Mouse (Mus musculus) forebrain, embryonic 13.5 days (tissue): Measurements from ENCODE around the gene Ssxb1. TPM values are rescaled to one million over a fixed set of nuclear protein-coding genes. Genes with fewer than 3 reads are reported as not detected.
"Not testable (repeated sequence)": the region's sequence is repeated elsewhere in the genome, so short reads cannot be mapped to it uniquely, and the experiment has no call there.

ENCODE experiments used
- ATAC-seq: fragments of 200-750 bp; cut with Nextera tagmentation; 2 replicates; pipeline ENCODE4 v1.8.0; 2017
- H3K27ac ChIP-seq: fragments of 300-500 bp; sonication (generic); 2 replicates; pipeline ENCODE4 v1.5.1; 2015; ENCODE audit warnings: inconsistent platforms, mild to moderate bottlenecking, moderate library complexity
- H3K27me3 ChIP-seq: fragments of 300-500 bp; sonication (generic); 2 replicates; pipeline ENCODE4 v1.6.1; 2015; ENCODE audit warnings: mild to moderate bottlenecking, inconsistent platforms
- H3K36me3 ChIP-seq: fragments of 300-500 bp; sonication (generic); 2 replicates; pipeline ENCODE4 v1.6.1; 2015; ENCODE audit warnings: mild to moderate bottlenecking, inconsistent platforms; ENCODE audit not compliant: poor library complexity, severe bottlenecking
- H3K4me1 ChIP-seq: fragments of 300-500 bp; sonication (generic); 2 replicates; pipeline ENCODE4 v1.6.1; 2015; ENCODE audit warnings: inconsistent platforms
- H3K4me2 ChIP-seq: fragments of 300-500 bp; sonication (generic); 2 replicates; pipeline ENCODE4 v1.6.1; 2015; ENCODE audit warnings: inconsistent platforms, mild to moderate bottlenecking, moderate library complexity
- H3K4me3 ChIP-seq: fragments of 300-500 bp; sonication (generic); 2 replicates; pipeline ENCODE4 v1.5.1; 2015; ENCODE audit warnings: mild to moderate bottlenecking, inconsistent platforms
- H3K9ac ChIP-seq: fragments of 300-500 bp; sonication (generic); 2 replicates; pipeline ENCODE4 v1.6.1; 2015; ENCODE audit warnings: mild to moderate bottlenecking, inconsistent platforms
- H3K9me3 ChIP-seq: fragments of 300-500 bp; sonication (generic); replicated peaks from 2 replicates; pipeline ENCODE4 v1.6.1; 2016; ENCODE audit warnings: inconsistent platforms
- WGBS: fragments of 180-500 bp; shearing (Covaris S2); methylation state at CpG from one replicate; pipeline ENCODE4 v1.1.7; 2015; 5-methylcytosine and 5-hydroxymethylcytosine counted together
- polyA plus RNA-seq: library from polyadenylated mRNA; unstranded; fragments of >200 nt; fragmentation: Nextera tagmentation; extraction: Ambion mirVana; gene quantifications from 2 replicates; pipeline ENCODE4 v1.2.1, GENCODE M21; 2015

Ssxb1 gene
- not detected in 2 replicates for polyA plus RNA-seq

GRCm38 (mm10) chrX:8413005-8413404 is at the start of gene Ssxb1:
Gene Ssxb1, plus strand, starts transcription at chrX:8413305.
- ATAC-seq, H3K27ac ChIP-seq, H3K9ac ChIP-seq, H3K4me3 ChIP-seq, H3K4me2 ChIP-seq, H3K36me3 ChIP-seq, H3K27me3 ChIP-seq, H3K9me3 ChIP-seq, H3K4me1 ChIP-seq: not testable (repeated sequence)
- 50% methylated on average over 1 of the region's 1 CpGs for WGBS

- H3K4me1 ChIP-seq, H3K27me3 ChIP-seq, H3K36me3 ChIP-seq, ATAC-seq, H3K27ac ChIP-seq, H3K9ac ChIP-seq, H3K4me3 ChIP-seq, H3K4me2 ChIP-seq, H3K9me3 ChIP-seq: not testable (repeated sequence)
- 30% methylated on average over 1 of the region's 1 CpGs for WGBS
Measured at GRCm38 (mm10) chrX:8366678-8367077, 46.4 kb upstream of the Ssxb1 start, which contains the start of gene Ssxb9. Gene Ssxb9, plus strand, starts transcription at chrX:8366978.

GRCm38 (mm10) chrX:8461626-8462025 is 48.5 kb downstream of the Ssxb1 start, which contains the start of gene Ssxb2:
Gene Ssxb2, minus strand, starts transcription at chrX:8461726.
- not testable (repeated sequence) for H3K9ac ChIP-seq, H3K9me3 ChIP-seq, H3K27ac ChIP-seq, H3K27me3 ChIP-seq, H3K4me3 ChIP-seq, H3K36me3 ChIP-seq, ATAC-seq, H3K4me1 ChIP-seq, H3K4me2 ChIP-seq
- WGBS: 73% methylated on average over 2 of the region's 2 CpGs

Other genes with a start within 250 kb of the Ssxb1 start
- gene Tbc1d25, start 237.1 kb upstream of the Ssxb1 start, polyA plus RNA-seq: 14.2 and 15.7 TPM in 2 replicates
- 21.2 and 21.5 TPM in 2 replicates for gene Ebp, start 219.8 kb upstream of the Ssxb1 start, polyA plus RNA-seq
- 29.1 and 32.3 TPM in 2 replicates for gene Porcn, start 206.8 kb upstream of the Ssxb1 start, polyA plus RNA-seq
- 51.3 and 51.7 TPM in 2 replicates for gene Ftsj1, start 160.9 kb upstream of the Ssxb1 start, polyA plus RNA-seq
- gene Slc38a5, start 142.2 kb upstream of the Ssxb1 start, polyA plus RNA-seq: 14.1 and 14.9 TPM in 2 replicates
- gene Ssxb10, start 85.9 kb upstream of the Ssxb1 start, polyA plus RNA-seq: not detected in 2 replicates
- not detected in 2 replicates for gene Ssxb9, start 46.3 kb upstream of the Ssxb1 start, polyA plus RNA-seq
- gene Ssxb2, start 48.4 kb downstream of the Ssxb1 start, polyA plus RNA-seq: not detected in 2 replicates
- gene Gm14459, start 111.6 kb downstream of the Ssxb1 start, polyA plus RNA-seq: not detected in 2 replicates
- gene Ssxb6, start 134.9 kb downstream of the Ssxb1 start, polyA plus RNA-seq: not detected in 2 replicates
- gene Ssxb3, start 178.5 kb downstream of the Ssxb1 start, polyA plus RNA-seq: not detected in 2 replicates